Mouse (Mus musculus) hindbrain, embryonic 10.5 days (tissue): Measurements from ENCODE around the gene 4833439L19Rik. TPM values are rescaled to one million over a fixed set of nuclear protein-coding genes. Genes with fewer than 3 reads are reported as not detected.

ENCODE experiments used
- DNase-seq: peaks from one replicate; pipeline ENCODE4 v3.0.0-alpha.2; 2017; ENCODE audit warnings: low spot score
- H3K27ac ChIP-seq: fragments of 300-500 bp; sonication (generic); 2 replicates; pipeline ENCODE4 v1.5.1; 2016; ENCODE audit warnings: mild to moderate bottlenecking, moderate library complexity
- H3K27me3 ChIP-seq: fragments of 300-500 bp; sonication (generic); 2 replicates; pipeline ENCODE4 v1.6.1; 2016; ENCODE audit warnings: mild to moderate bottlenecking; ENCODE audit not compliant: poor library complexity, insufficient read depth, severe bottlenecking
- H3K36me3 ChIP-seq: fragments of 300-500 bp; sonication (generic); 2 replicates; pipeline ENCODE4 v1.6.1; 2016; ENCODE audit warnings: mild to moderate bottlenecking, moderate library complexity
- H3K4me1 ChIP-seq: fragments of 300-500 bp; sonication (generic); replicated peaks from 2 replicates; pipeline ENCODE4 v1.6.1; 2016; ENCODE audit warnings: mild to moderate bottlenecking
- H3K4me3 ChIP-seq: fragments of 300-500 bp; sonication (generic); 2 replicates; pipeline ENCODE4 v1.5.1; 2016; ENCODE audit warnings: mild to moderate bottlenecking, moderate library complexity
- H3K9me3 ChIP-seq: fragments of 300-500 bp; sonication (generic); 2 replicates; pipeline ENCODE4 v1.6.1; 2016; ENCODE audit warnings: mild to moderate bottlenecking, moderate library complexity
- WGBS: fragments of 180-500 bp; shearing (Covaris S2); methylation state at CpG from one replicate; pipeline ENCODE4 v1.1.7; 2016; 5-methylcytosine and 5-hydroxymethylcytosine counted together
- polyA plus RNA-seq: library from polyadenylated mRNA; unstranded; fragments of >200 nt; fragmentation: Nextera tagmentation; extraction: Ambion mirVana; gene quantifications from 2 replicates; pipeline ENCODE4 v1.2.1, GENCODE M21; 2016

The 4833439L19Rik gene
- polyA plus RNA-seq, 1 experiment from 2014 or later, result 273 TPM

- Histone ChIP-seq H3K9me3 (no peaks in the 10 kb centered on the region), H3K4me3 (peak overlapping the region; percentile 96), H3K4me1 (peaks cover 27% of the 10 kb centered on the region), H3K27me3 (peaks cover 18% of the 10 kb centered on the region), H3K36me3 (peaks cover 39% of the 10 kb centered on the region), H3K27ac (peak overlapping the region; percentile 96)
- DNase-seq, result no peak
- WGBS, result 5% methylated on average over 19 of the region's 19 CpGs
Measured at GRCm38 (mm10) chr13:54575489-54575888, 10.3 kb upstream of the 4833439L19Rik start.

- under 1% methylated on average over 55 of the region's 55 CpGs for WGBS
- H3K4me3 ChIP-seq, result peak within 1 kb of the TSS; percentile 96
- H3K9me3 ChIP-seq, result no peaks in the 10 kb centered on the region
- peak; percentile 87 for DNase-seq
- H3K36me3 ChIP-seq, result peaks cover 34% of the 10 kb centered on the region
- peaks cover 27% of the 10 kb centered on the region for H3K4me1 ChIP-seq
- H3K27ac ChIP-seq, result peak within 1 kb of the TSS; percentile 96
- H3K27me3 ChIP-seq, result peaks cover 18% of the 10 kb centered on the region
Measured at GRCm38 (mm10) chr13:54574854-54575481, 9.7 kb upstream of the 4833439L19Rik start, which contains the start of gene Arl10. Gene Arl10, plus strand, starts transcription at chr13:54575015.

GRCm38 (mm10) chr13:54572621-54573020, 7.4 kb upstream of the 4833439L19Rik start:
- WGBS, result 84% methylated on average over 4 of the region's 4 CpGs
- no peaks in the 10 kb centered on the region for H3K9me3 ChIP-seq
- DNase-seq, result no peak

GRCm38 (mm10) chr13:54571637-54572036, 6.4 kb upstream of the 4833439L19Rik start:
- peaks cover 1% of the 10 kb centered on the region for H3K36me3 ChIP-seq
- H3K4me1 ChIP-seq, result peaks cover 23% of the 10 kb centered on the region
- no peaks in the 10 kb centered on the region for H3K9me3 ChIP-seq
- H3K27me3 ChIP-seq, result peaks cover 18% of the 10 kb centered on the region
- 48% methylated on average over 2 of the region's 2 CpGs for WGBS
- H3K27ac ChIP-seq, result no peak overlapping the region
- H3K4me3 ChIP-seq, result no peak overlapping the region
- no peak for DNase-seq

More at GRCm38 (mm10) chr13:54572621-54573020, 7.4 kb upstream of the 4833439L19Rik start:
- H3K36me3 ChIP-seq, result peaks cover 10% of the 10 kb centered on the region
- peaks cover 18% of the 10 kb centered on the region for H3K27me3 ChIP-seq
- no peak overlapping the region for H3K4me3 ChIP-seq
- peaks cover 26% of the 10 kb centered on the region for H3K4me1 ChIP-seq
- no peak overlapping the region for H3K27ac ChIP-seq

- WGBS, result 78% methylated on average over 4 of the region's 4 CpGs
- H3K4me1 ChIP-seq, result peaks cover 17% of the 10 kb centered on the region
Measured at GRCm38 (mm10) chr13:54570736-54571135, 5.5 kb upstream of the 4833439L19Rik start.

GRCm38 (mm10) chr13:54569282-54569681, 4.0 kb upstream of the 4833439L19Rik start:
- WGBS, result 57% methylated on average over 1 of the region's 1 CpGs
- Histone ChIP-seq H3K4me3 (no peak overlapping the region), H3K27ac (no peak overlapping the region), H3K27me3 (peaks cover 17% of the 10 kb centered on the region), H3K4me1 (peaks cover 15% of the 10 kb centered on the region), H3K9me3 (no peaks in the 10 kb centered on the region), H3K36me3 (no peaks in the 10 kb centered on the region)
- DNase-seq, result no peak

More at GRCm38 (mm10) chr13:54570736-54571135, 5.5 kb upstream of the 4833439L19Rik start:
- H3K27ac ChIP-seq, result no peak overlapping the region
- no peaks in the 10 kb centered on the region for H3K36me3 ChIP-seq
- H3K4me3 ChIP-seq, result no peak overlapping the region
- DNase-seq, result no peak
- no peaks in the 10 kb centered on the region for H3K9me3 ChIP-seq
- peaks cover 18% of the 10 kb centered on the region for H3K27me3 ChIP-seq

GRCm38 (mm10) chr13:54568380-54568779, 3.1 kb upstream of the 4833439L19Rik start:
- DNase-seq, result no peak
- Histone ChIP-seq H3K4me3 (no peak overlapping the region), H3K36me3 (peaks cover 5% of the 10 kb centered on the region; the same call in 1 of the 2 replicates), H3K9me3 (no peaks in the 10 kb centered on the region), H3K27ac (no peak overlapping the region), H3K4me1 (peaks cover 20% of the 10 kb centered on the region), H3K27me3 (peaks cover 8% of the 10 kb centered on the region)
- 43% methylated on average over 5 of the region's 5 CpGs for WGBS

- peak overlapping the region; percentile 97 for H3K27ac ChIP-seq
- WGBS, result 43% methylated on average over 8 of the region's 8 CpGs
Measured at GRCm38 (mm10) chr13:54565594-54566345, 535 bp upstream of the 4833439L19Rik start.

GRCm38 (mm10) chr13:54564232-54565200, 719 bp downstream of the 4833439L19Rik start:
- H3K36me3 ChIP-seq, result peaks cover 43% of the 10 kb centered on the region
- H3K4me3 ChIP-seq, result peak overlapping the region; percentile 97
- no peaks in the 10 kb centered on the region for H3K27me3 ChIP-seq
- 14% methylated on average over 45 of the region's 45 CpGs for WGBS
- DNase-seq, result peak; percentile 46
- H3K9me3 ChIP-seq, result no peaks in the 10 kb centered on the region
- peak overlapping the region; percentile 97 for H3K27ac ChIP-seq
- H3K4me1 ChIP-seq, result peaks cover 20% of the 10 kb centered on the region

More at GRCm38 (mm10) chr13:54565594-54566345, 535 bp upstream of the 4833439L19Rik start:
- DNase-seq, result peak; percentile 61
- H3K36me3 ChIP-seq, result peaks cover 31% of the 10 kb centered on the region
- no peaks in the 10 kb centered on the region for H3K9me3 ChIP-seq
- peaks cover 20% of the 10 kb centered on the region for H3K4me1 ChIP-seq
- H3K27me3 ChIP-seq, result no peaks in the 10 kb centered on the region
- peak overlapping the region; percentile 97 for H3K4me3 ChIP-seq

GRCm38 (mm10) chr13:54562562-54562961, 2.7 kb downstream of the 4833439L19Rik start:
- no peaks in the 10 kb centered on the region for H3K27me3 ChIP-seq
- no peak for DNase-seq
- 85% methylated on average over 7 of the region's 7 CpGs for WGBS
- peaks cover 17% of the 10 kb centered on the region for H3K4me1 ChIP-seq
- H3K27ac ChIP-seq, result no peak overlapping the region
- H3K4me3 ChIP-seq, result no peak overlapping the region
- H3K9me3 ChIP-seq, result no peaks in the 10 kb centered on the region
- H3K36me3 ChIP-seq, result peaks cover 63% of the 10 kb centered on the region

- Histone ChIP-seq H3K27me3 (no peaks in the 10 kb centered on the region), H3K4me3 (no peak overlapping the region), H3K9me3 (no peaks in the 10 kb centered on the region), H3K4me1 (peaks cover 13% of the 10 kb centered on the region), H3K27ac (no peak overlapping the region), H3K36me3 (peaks cover 82% of the 10 kb centered on the region)
- 91% methylated on average over 7 of the region's 7 CpGs for WGBS
- no peak for DNase-seq
Measured at GRCm38 (mm10) chr13:54560608-54561007, 4.6 kb downstream of the 4833439L19Rik start.

GRCm38 (mm10) chr13:54559656-54560055, 5.6 kb downstream of the 4833439L19Rik start:
- 94% methylated on average over 2 of the region's 2 CpGs for WGBS

More at GRCm38 (mm10) chr13:54559656-54560055, 5.6 kb downstream of the 4833439L19Rik start:
- H3K27ac ChIP-seq, result no peak overlapping the region
- H3K4me3 ChIP-seq, result no peak overlapping the region
- no peaks in the 10 kb centered on the region for H3K9me3 ChIP-seq
- peaks cover 10% of the 10 kb centered on the region for H3K4me1 ChIP-seq
- no peak for DNase-seq
- peaks cover 92% of the 10 kb centered on the region for H3K36me3 ChIP-seq
- no peaks in the 10 kb centered on the region for H3K27me3 ChIP-seq
